ENCODE assay signal across 8 mouse cellular contexts in the genomic region with DNA sequence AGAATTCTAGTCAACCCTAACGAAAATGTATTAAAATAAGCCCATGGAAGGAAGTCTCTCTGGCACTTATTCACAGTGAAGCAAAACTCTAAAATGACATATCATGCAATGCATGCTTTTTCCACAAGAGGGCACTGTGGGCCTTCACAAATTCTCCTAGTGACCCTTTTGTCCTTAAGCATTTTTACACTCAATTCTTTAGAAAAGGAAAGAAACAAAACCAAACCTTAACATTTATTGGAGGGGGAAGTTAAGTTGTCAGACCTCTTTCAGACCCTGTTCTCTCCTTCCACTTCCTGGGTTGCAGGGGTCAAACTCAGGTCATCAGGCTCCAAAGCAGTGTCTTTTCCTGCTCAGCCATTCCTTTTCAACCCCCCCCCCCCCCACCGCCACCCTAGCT. TPM values are rescaled to one million over a fixed set of nuclear protein-coding genes. Genes with fewer than 3 reads are reported as not detected.
DNase-seq lines count a peak whose midpoint lies in the region; ATAC-seq and TF ChIP-seq lines count a peak whose summit lies in the region.
"Not testable (repeated sequence)": the region's sequence is repeated elsewhere in the genome, so short reads cannot be mapped to it uniquely, and the experiment has no call there.

No protein-coding gene starts in this region.

- not testable (repeated sequence) for H3K79me2 ChIP-seq in heart, adult 2 months (replicated peaks; ENCODE audit: control insufficient read depth, insufficient read depth, low read length)

- H3K27ac ChIP-seq in embryonic facial prominence, embryonic 11.5 days (replicated peaks; ENCODE audit: low read depth, low read length); heart, adult 2 months; kidney, adult 2 months (ENCODE audit: insufficient read depth, low read depth, low read length); midbrain, embryonic 11.5 days (ENCODE audit: low read depth, low read length): not testable (repeated sequence)

- DNase-seq in 416B (ENCODE audit: low read depth) (peak; percentile 54), ZHBTc4 (ENCODE audit: low read depth, low spot score) (peak; percentile 58)
- peak; percentile 35 for DNase-seq in embryonic facial prominence, embryonic 11.5 days (ENCODE audit: low spot score)
- not testable (repeated sequence) for DNase-seq in heart, adult 2 months
- DNase-seq in kidney, adult 2 months = peak; percentile 58
- peak; percentile 30 to 70 for DNase-seq in left cerebral cortex, adult 9 months (ENCODE audit: low spot score in 2 of 2)
- peak; percentile 83 for DNase-seq in midbrain, embryonic 11.5 days (ENCODE audit: low spot score, missing footprints)
- peak; percentile 38 to 61 for DNase-seq in right cerebral cortex, adult 2 months (ENCODE audit: low spot score in 2 of 2)

- peak; percentile 62 for TF ChIP-seq CTCF in heart, adult 2 months (IDR thresholded peaks at IDR 0.05)
- TF ChIP-seq CTCF in kidney, adult 2 months (conservative IDR thresholded peaks at IDR 0.05; ENCODE audit: insufficient read depth, insufficient read length, low read depth, low read length) = 0 out of 2 replicates have a peak, but pooled peaks have one; percentile 3

- H3K9me3 ChIP-seq in embryonic facial prominence, embryonic 11.5 days (replicated peaks; ENCODE audit: control insufficient read depth, low read length); midbrain, embryonic 11.5 days (ENCODE audit: control insufficient read depth, low read length): not testable (repeated sequence)

- WGBS in embryonic facial prominence, embryonic 11.5 days = 3% methylated on average over 2 of the region's 2 CpGs
- 8% methylated on average over 2 of the region's 2 CpGs for WGBS in heart, adult 2 months
- 20% methylated on average over 2 of the region's 2 CpGs for WGBS in kidney, adult 2 months
- WGBS in midbrain, embryonic 11.5 days = 32% methylated on average over 2 of the region's 2 CpGs

- TF ChIP-seq EP300 in heart, adult 2 months (IDR thresholded peaks at IDR 0.05; ENCODE audit: insufficient read depth, low read depth, low read length) = not testable (repeated sequence)

- ATAC-seq in embryonic facial prominence, embryonic 11.5 days (replicated peaks; ENCODE audit: insufficient number of reproducible peaks, low FRiP score, low TSS enrichment, low read depth) = not testable (repeated sequence)
- peak; percentile 16; the same call in 1 of the 2 replicates for ATAC-seq in midbrain, embryonic 11.5 days (ENCODE audit: low FRiP score)

- intact Hi-C loops in heart, adult 2 months (cut with DNase I) = loop anchor here (5.0 kb wide), 2 partner anchors 96 to 301 kb away; no protein-coding TSS in a partner anchor

- H3K4me3 ChIP-seq in embryonic facial prominence, embryonic 11.5 days (ENCODE audit: low read depth, low read length); heart, adult 2 months; kidney, adult 2 months (ENCODE audit: insufficient read depth, low read depth, low read length); midbrain, embryonic 11.5 days (ENCODE audit: low read depth, low read length): not testable (repeated sequence)

- TF ChIP-seq POLR2A in heart, adult 2 months (IDR thresholded peaks at IDR 0.05; ENCODE audit: insufficient read depth, low read depth, low read length); kidney, adult 2 months (IDR thresholded peaks at IDR 0.05; ENCODE audit: low read depth, low read length): not testable (repeated sequence)

- H3K27me3 ChIP-seq in embryonic facial prominence, embryonic 11.5 days (ENCODE audit: control insufficient read depth, insufficient read depth, low read length); heart, adult 2 months (ENCODE audit: control insufficient read depth, insufficient read depth, low read length); kidney, adult 2 months (replicated peaks; ENCODE audit: control insufficient read depth, insufficient read depth, low read length); midbrain, embryonic 11.5 days (ENCODE audit: control insufficient read depth, insufficient read depth, low read length): not testable (repeated sequence)

- not testable (repeated sequence) for H3K9ac ChIP-seq in embryonic facial prominence, embryonic 11.5 days (replicated peaks; ENCODE audit: low read length); heart, adult 2 months (ENCODE audit: low read depth, low read length); midbrain, embryonic 11.5 days (ENCODE audit: low read length)

- not testable (repeated sequence) for H3K36me3 ChIP-seq in embryonic facial prominence, embryonic 11.5 days (replicated peaks; ENCODE audit: control insufficient read depth, insufficient read depth, low read depth, low read length); heart, adult 2 months (ENCODE audit: control insufficient read depth, insufficient read depth, low read length); kidney, adult 2 months (ENCODE audit: control insufficient read depth, insufficient read depth, low read length); midbrain, embryonic 11.5 days (ENCODE audit: control insufficient read depth, insufficient read depth, low read length)

- H3K4me1 ChIP-seq in embryonic facial prominence, embryonic 11.5 days (ENCODE audit: control insufficient read depth, insufficient read depth, low read length); heart, adult 2 months (ENCODE audit: control insufficient read depth, insufficient read depth, low read length); kidney, adult 2 months (ENCODE audit: control insufficient read depth, insufficient read depth, low read length); midbrain, embryonic 11.5 days (ENCODE audit: control insufficient read depth, insufficient read depth, low read length): not testable (repeated sequence)

- not testable (repeated sequence) for H3K4me2 ChIP-seq in embryonic facial prominence, embryonic 11.5 days (ENCODE audit: low read depth, low read length); midbrain, embryonic 11.5 days

RNA-seq across cellular contexts. Expression of gene Desi2, which starts 40.7 kb away (rescaled TPM):
- polyA plus RNA-seq in embryonic facial prominence, embryonic 11.5 days (2014; fragmentation: Nextera tagmentation; extraction: Ambion mirVana) = 15.9 and 17.8 TPM in 2 replicates
- 10 to 100 TPM; 16.3 to 18.1 TPM for total RNA-seq in heart, adult 2 months (2021)
- polyA plus RNA-seq in heart, adult 2 months (2012; rRNA removed) = 7.2 and 13.2 TPM in 2 replicates
- polyA plus RNA-seq in kidney, adult 2 months (2012; rRNA removed) = 6.4 TPM in 2 replicates
- 17.8 and 18.5 TPM in 2 replicates for polyA plus RNA-seq in midbrain, embryonic 11.5 days (2014; fragmentation: Nextera tagmentation; extraction: Ambion mirVana)
